Mouse (Mus musculus) embryonic fibroblast, embryonic 13.5 days (primary cell): ENCODE data around the gene 4931429L15Rik.
"Not testable (repeated sequence)": the region's sequence is repeated elsewhere in the genome, so short reads cannot be mapped to it uniquely, and the experiment has no call there.

ENCODE experiments used
- CTCF ChIP-seq: IDR thresholded peaks from 2 replicates; pipeline ENCODE4 v1.5.1; 2011; ENCODE audit warnings: mild to moderate bottlenecking, control low read depth, low read length, moderate library complexity, borderline replicate concordance; ENCODE audit not compliant: insufficient read depth
- POLR2A ChIP-seq: IDR thresholded peaks from 2 replicates; pipeline ENCODE4 v1.6.1; 2011; ENCODE audit warnings: low read depth, mild to moderate bottlenecking, control low read depth, low read length, moderate library complexity

- TF ChIP-seq CTCF, POLR2A: not testable (repeated sequence)
Measured at GRCm38 (mm10) chr9:46336294-46336693, 16.5 kb upstream of the 4931429L15Rik start.
